Mouse (Mus musculus): ENCODE results near the gene Nrip2. TPM values are rescaled to one million over a fixed set of nuclear protein-coding genes. Genes with fewer than 3 reads are reported as not detected.

Nrip2 gene
- total RNA-seq, 2 experiments from 2014 or later: 2.5 to 3.5 TPM

Other genes with a start within 250 kb of the Nrip2 start
- 1 to 10 TPM; 4.6 to 5.0 TPM for gene Tead4, start 98.5 kb upstream of the Nrip2 start, total RNA-seq (2021)
- gene Tulp3, start 43.4 kb upstream of the Nrip2 start, total RNA-seq (2021): 1 to 10 TPM; 8.0 to 8.3 TPM
- gene Rhno1, start 36.4 kb upstream of the Nrip2 start, total RNA-seq (2021): 10 to 100 TPM; 10.3 to 12.9 TPM
- 1 to 10 TPM; 4.1 to 6.3 TPM for gene Foxm1, start 36.3 kb upstream of the Nrip2 start, total RNA-seq (2021)
- not detected for gene Tex52, start 23.8 kb upstream of the Nrip2 start, total RNA-seq (2021)
- gene Gm44596, start 23.8 kb upstream of the Nrip2 start, total RNA-seq (2021): not detected
- 10 to 100 TPM; 22.3 to 23.2 TPM for gene Itfg2, start 25.6 kb downstream of the Nrip2 start, total RNA-seq (2021)
- 100 to 1,000 TPM; 259 to 278 TPM for gene Fkbp4, start 39.4 kb downstream of the Nrip2 start, total RNA-seq (2021)
- 1 to 10 TPM in 1 of 2 experiments, under 1 TPM in 1; 1.00 to 1.1 TPM for gene Pzp, start 127.4 kb downstream of the Nrip2 start, total RNA-seq (2021)
- not detected for gene A2ml1, start 182.3 kb downstream of the Nrip2 start, total RNA-seq (2021)
- not detected for gene Klrb1a, start 224.2 kb downstream of the Nrip2 start, total RNA-seq (2021)

All from heart, postnatal 14 days (tissue).